Mouse (Mus musculus) olfactory bulb, adult 2 months (tissue): ENCODE measurements around the gene Pbx3.

ENCODE experiments used
- CTCF ChIP-seq: fragments of 200-500 bp; IDR thresholded peaks from 2 replicates; pipeline ENCODE4 v1.5.1; 2012; ENCODE audit warnings: low read depth, mild to moderate bottlenecking, low read length, moderate library complexity; ENCODE audit not compliant: insufficient read depth
- POLR2A ChIP-seq: fragments of 200-500 bp; IDR thresholded peaks from 2 replicates; pipeline ENCODE4 v1.6.1; 2012; ENCODE audit warnings: mild to moderate bottlenecking, low read depth, low read length, moderate library complexity; ENCODE audit not compliant: insufficient read depth

- TF ChIP-seq POLR2A: no peak
- no peak for TF ChIP-seq CTCF
Observed at GRCm38 (mm10) chr2:34279726-34280125, 93.2 kb downstream of the Pbx3 start.
